Mouse (Mus musculus): ENCODE measurements around the gene Tsga10. TPM values are rescaled to one million over a fixed set of nuclear protein-coding genes. Genes with fewer than 3 reads are reported as not detected.
A peak's percentile ranks its signal among the peaks of the same experiment; 100 is the strongest.

Gene Tsga10
- total and polyA plus RNA-seq, 2 experiments from 2014 or later, result 7.0 to 8.2 TPM

GRCm38 (mm10) chr1:37726426-37726825 is 139.8 kb downstream of the Tsga10 start:
- peak overlapping the region; percentile 9; the same call in 1 of the 2 replicates for H3K27ac ChIP-seq
- no peaks in the 10 kb centered on the region for H3K36me3 ChIP-seq (ENCODE audit: insufficient read depth, low read length)
- ATAC-seq, result no peak
- DNase-seq (ENCODE audit: low spot score), result peak; percentile 16
- 68% methylated on average over 8 of the region's 8 CpGs for WGBS
- no peak overlapping the region for H3K9ac ChIP-seq (replicated peaks; ENCODE audit: low read length)
- no peaks in the 10 kb centered on the region for H3K9me3 ChIP-seq (ENCODE audit: low read length)
- TF ChIP-seq CTCF (IDR thresholded peaks at IDR 0.05; ENCODE audit: low read depth), result no peak
- H3K4me3 ChIP-seq (ENCODE audit: low read length), result no peak overlapping the region
- no peak overlapping the region for H3K4me2 ChIP-seq (ENCODE audit: low read depth, low read length)
- H3K4me1 ChIP-seq (ENCODE audit: insufficient read depth, low read length), result no peaks in the 10 kb centered on the region
- H3K27me3 ChIP-seq (ENCODE audit: insufficient read depth, low read length), result no peaks in the 10 kb centered on the region

- Histone ChIP-seq H3K27ac (peak overlapping the region; percentile 28; the same call in 1 of the 2 replicates), H3K9ac (replicated peaks; ENCODE audit: low read length) (no peak overlapping the region), H3K4me1 (ENCODE audit: insufficient read depth, low read length) (no peaks in the 10 kb centered on the region), H3K36me3 (ENCODE audit: insufficient read depth, low read length) (no peaks in the 10 kb centered on the region), H3K9me3 (ENCODE audit: low read length) (no peaks in the 10 kb centered on the region), H3K27me3 (ENCODE audit: insufficient read depth, low read length) (no peaks in the 10 kb centered on the region), H3K4me2 (ENCODE audit: low read depth, low read length) (0 out of 2 replicates have a peak overlapping the region, but pooled peaks have one; percentile 14), H3K4me3 (ENCODE audit: low read length) (no peak overlapping the region)
- TF ChIP-seq CTCF (IDR thresholded peaks at IDR 0.05; ENCODE audit: low read depth), result no peak
- peak; percentile 71 for ATAC-seq
- DNase-seq (ENCODE audit: low spot score), result peak; percentile 22
- 57% methylated on average over 12 of the region's 12 CpGs for WGBS
Observed at GRCm38 (mm10) chr1:37725880-37726279, 140.3 kb downstream of the Tsga10 start.

- 83% methylated on average over 5 of the region's 5 CpGs for WGBS
- Histone ChIP-seq H3K9me3 (ENCODE audit: low read length) (no peaks in the 10 kb centered on the region), H3K27ac (no peak overlapping the region), H3K4me2 (ENCODE audit: low read depth, low read length) (no peak overlapping the region), H3K36me3 (ENCODE audit: insufficient read depth, low read length) (no peaks in the 10 kb centered on the region), H3K4me3 (ENCODE audit: low read length) (no peak overlapping the region), H3K4me1 (ENCODE audit: insufficient read depth, low read length) (no peaks in the 10 kb centered on the region), H3K27me3 (ENCODE audit: insufficient read depth, low read length) (no peaks in the 10 kb centered on the region), H3K9ac (replicated peaks; ENCODE audit: low read length) (no peak overlapping the region)
- ATAC-seq (no peak), DNase-seq (ENCODE audit: low spot score) (no peak)
- no peak for TF ChIP-seq CTCF (IDR thresholded peaks at IDR 0.05; ENCODE audit: low read depth)
Observed at GRCm38 (mm10) chr1:37721092-37721491, 145.1 kb downstream of the Tsga10 start.

- H3K27ac ChIP-seq, result no peak within 1 kb of the TSS
- H3K36me3 ChIP-seq (ENCODE audit: insufficient read depth, low read length), result no peaks in the 10 kb centered on the region
- DNase-seq (ENCODE audit: low spot score) (peak; percentile 86), ATAC-seq (peak; percentile 93)
- H3K4me2 ChIP-seq (ENCODE audit: low read depth, low read length), result peak within 1 kb of the TSS; percentile 90
- H3K4me3 ChIP-seq (ENCODE audit: low read length), result peak within 1 kb of the TSS; percentile 65
- H3K4me1 ChIP-seq (ENCODE audit: insufficient read depth, low read length), result no peaks in the 10 kb centered on the region
- peak; percentile 51 for TF ChIP-seq CTCF (IDR thresholded peaks at IDR 0.05; ENCODE audit: low read depth)
- no peaks in the 10 kb centered on the region for H3K27me3 ChIP-seq (ENCODE audit: insufficient read depth, low read length)
- peak within 1 kb of the TSS; percentile 68 for H3K9ac ChIP-seq (replicated peaks; ENCODE audit: low read length)
- WGBS, result under 1% methylated on average over 62 of the region's 69 CpGs
- H3K9me3 ChIP-seq (ENCODE audit: low read length), result no peaks in the 10 kb centered on the region
Observed at GRCm38 (mm10) chr1:37719761-37720640, 146.2 kb downstream of the Tsga10 start, which contains the start of gene 2010300C02Rik. TSS of gene 2010300C02Rik (minus strand) at chr1:37720085.

- H3K9me3 ChIP-seq (ENCODE audit: low read length), result no peaks in the 10 kb centered on the region
- peak; percentile 77 for ATAC-seq
- H3K9ac ChIP-seq (replicated peaks; ENCODE audit: low read length), result peak overlapping the region; percentile 68
- no peak overlapping the region for H3K27ac ChIP-seq
- H3K27me3 ChIP-seq (ENCODE audit: insufficient read depth, low read length), result no peaks in the 10 kb centered on the region
- no peak for TF ChIP-seq CTCF (IDR thresholded peaks at IDR 0.05; ENCODE audit: low read depth)
- 4% methylated on average over 38 of the region's 49 CpGs for WGBS
- no peak for DNase-seq (ENCODE audit: low spot score)
- no peaks in the 10 kb centered on the region for H3K36me3 ChIP-seq (ENCODE audit: insufficient read depth, low read length)
- H3K4me1 ChIP-seq (ENCODE audit: insufficient read depth, low read length), result no peaks in the 10 kb centered on the region
- H3K4me2 ChIP-seq (ENCODE audit: low read depth, low read length), result peak overlapping the region; percentile 90
- peak overlapping the region; percentile 65 for H3K4me3 ChIP-seq (ENCODE audit: low read length)
Observed at GRCm38 (mm10) chr1:37719030-37719723, 147.1 kb downstream of the Tsga10 start.

- DNase-seq (ENCODE audit: low spot score), result no peak
- no peak for ATAC-seq
Observed at GRCm38 (mm10) chr1:37718516-37718915, 147.7 kb downstream of the Tsga10 start.

More at GRCm38 (mm10) chr1:37718516-37718915, 147.7 kb downstream of the Tsga10 start:
- H3K27ac ChIP-seq, result no peak overlapping the region
- 55% methylated on average over 7 of the region's 7 CpGs for WGBS
- no peaks in the 10 kb centered on the region for H3K4me1 ChIP-seq (ENCODE audit: insufficient read depth, low read length)
- no peaks in the 10 kb centered on the region for H3K36me3 ChIP-seq (ENCODE audit: insufficient read depth, low read length)
- H3K27me3 ChIP-seq (ENCODE audit: insufficient read depth, low read length), result no peaks in the 10 kb centered on the region
- no peak overlapping the region for H3K4me3 ChIP-seq (ENCODE audit: low read length)
- TF ChIP-seq CTCF (IDR thresholded peaks at IDR 0.05; ENCODE audit: low read depth), result no peak; the same call in 1 of the 2 replicates
- H3K9me3 ChIP-seq (ENCODE audit: low read length), result no peaks in the 10 kb centered on the region
- H3K9ac ChIP-seq (replicated peaks; ENCODE audit: low read length), result no peak overlapping the region
- no peak overlapping the region for H3K4me2 ChIP-seq (ENCODE audit: low read depth, low read length)

Data from hindbrain, postnatal 0 days (tissue).